Mouse (Mus musculus): ENCODE results near the gene Sult4a1.

Sult4a1 gene

GRCm38 (mm10) chr15:84094921-84095320 lies 10.6 kb downstream of the Sult4a1 start:
- DNase-seq = no peak

GRCm38 (mm10) chr15:84086775-84087174 lies 18.8 kb downstream of the Sult4a1 start:
- no peak for DNase-seq

- no peak for DNase-seq
Measured at GRCm38 (mm10) chr15:84086364-84086763, 19.2 kb downstream of the Sult4a1 start.

GRCm38 (mm10) chr15:84080069-84080468 lies 25.5 kb downstream of the Sult4a1 start:
- no peak for DNase-seq

- no peak for DNase-seq
Measured at GRCm38 (mm10) chr15:84079519-84079918, 26.0 kb downstream of the Sult4a1 start.

DNA sequence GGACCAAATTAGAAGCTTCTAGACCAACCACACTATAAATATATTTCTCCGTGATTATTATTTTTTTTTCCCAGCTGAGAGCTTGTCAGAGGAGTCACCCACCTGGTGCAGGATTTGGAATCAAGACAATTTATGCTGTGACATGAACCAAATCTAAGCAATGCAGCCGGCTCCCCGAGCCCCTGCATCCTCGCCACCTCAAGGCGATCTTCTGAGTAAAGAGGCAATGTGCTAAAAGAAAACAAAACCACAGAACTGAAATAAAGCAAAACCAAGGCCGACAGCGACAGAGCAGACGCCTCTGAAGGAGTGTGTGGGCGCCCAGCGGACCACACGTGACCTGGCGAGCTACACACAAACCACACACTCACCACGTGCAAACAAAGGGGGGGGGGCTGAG lies 26.9 kb downstream of the Sult4a1 start:
- DNase-seq = no peak

DNA sequence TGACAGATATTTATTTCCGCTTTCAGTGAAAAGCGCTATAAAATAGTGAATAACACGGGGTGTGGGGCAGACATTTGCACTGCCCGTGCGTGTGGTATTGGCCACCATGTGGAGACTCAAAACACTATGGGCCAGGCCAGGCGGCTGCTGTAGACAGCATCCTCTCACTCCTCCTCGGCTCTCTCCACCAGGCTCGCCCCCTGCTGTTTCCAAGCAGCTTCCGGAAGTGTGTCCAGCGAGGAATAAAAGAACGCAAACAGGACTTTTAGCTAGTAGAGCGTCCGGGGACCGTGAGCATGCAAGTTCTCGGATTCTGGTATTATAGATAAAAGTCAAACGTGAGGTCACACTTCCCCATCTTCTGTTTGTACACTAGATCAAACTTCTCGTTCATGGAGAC lies 28.4 kb downstream of the Sult4a1 start:
- DNase-seq = no peak

DNA sequence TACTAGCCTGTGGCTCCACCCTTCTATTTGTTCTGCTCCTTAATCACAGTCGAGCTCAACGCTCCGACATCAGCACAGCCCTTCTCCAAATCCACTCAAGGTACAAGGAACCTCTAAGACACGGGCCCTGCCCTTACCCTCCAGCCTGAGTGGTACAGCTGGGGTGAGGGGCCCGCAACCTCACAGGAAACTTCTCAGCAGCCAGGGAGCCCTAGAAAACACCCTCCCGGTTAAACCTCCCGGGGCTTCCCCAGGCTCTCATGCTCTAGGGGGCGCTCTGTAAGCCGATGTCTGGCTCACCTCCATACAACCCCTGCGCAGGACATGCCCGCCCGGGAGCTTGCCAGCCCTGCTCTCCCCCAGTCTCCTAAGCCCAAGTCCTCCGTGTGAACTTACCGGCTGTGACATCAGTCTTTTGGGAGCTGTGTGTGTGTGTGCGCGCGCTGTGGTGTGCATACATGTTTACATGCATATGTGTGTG lies 30.8 kb downstream of the Sult4a1 start:
- peak; percentile 40 for DNase-seq

DNA sequence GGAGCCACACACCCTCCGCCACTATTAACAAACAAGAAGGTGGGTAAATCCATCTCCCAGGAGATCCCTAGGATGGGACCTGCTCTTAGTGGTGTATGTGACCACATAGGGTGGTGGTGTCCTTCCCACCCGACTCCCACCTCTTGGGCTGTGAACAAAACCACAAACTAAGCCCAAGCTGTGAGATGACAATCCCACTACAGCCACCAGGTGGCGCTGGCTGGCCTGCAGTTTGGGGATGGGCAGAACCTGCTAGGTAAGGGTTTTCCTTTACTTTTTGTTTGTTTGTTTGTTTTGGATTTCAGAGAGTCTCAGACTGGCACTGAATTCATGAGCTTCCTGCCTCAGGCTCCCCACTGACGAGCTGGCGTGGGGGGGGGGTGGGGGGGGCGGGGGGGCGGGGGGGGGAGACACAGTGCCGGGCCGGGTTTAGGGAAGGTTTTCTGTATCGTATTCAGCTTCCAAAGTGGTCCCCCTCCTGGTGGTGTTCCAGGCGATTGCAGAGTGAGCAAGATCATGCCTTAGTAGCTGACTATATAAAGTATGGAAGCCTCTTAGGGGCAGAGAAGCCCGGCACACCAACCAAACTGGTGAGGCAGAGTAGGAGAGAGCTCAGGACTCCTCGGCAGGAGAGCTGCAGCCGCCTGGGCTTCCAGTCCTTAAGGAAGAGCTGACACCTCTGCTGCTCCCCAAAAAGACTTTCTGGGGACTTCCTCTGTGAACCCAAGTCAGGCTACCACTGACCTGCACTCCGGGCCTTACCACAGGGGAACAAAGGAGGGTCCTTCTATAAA lies 31.4 kb downstream of the Sult4a1 start:
- DNase-seq = peak; percentile 72

- no peak for DNase-seq
Measured at GRCm38 (mm10) chr15:84073058-84073457, 32.5 kb downstream of the Sult4a1 start.

- peak; percentile 55 for DNase-seq
Measured at GRCm38 (mm10) chr15:84072226-84072625, 33.3 kb downstream of the Sult4a1 start.

GRCm38 (mm10) chr15:84070116-84070676 lies 35.4 kb downstream of the Sult4a1 start:
- no peak for DNase-seq

DNA sequence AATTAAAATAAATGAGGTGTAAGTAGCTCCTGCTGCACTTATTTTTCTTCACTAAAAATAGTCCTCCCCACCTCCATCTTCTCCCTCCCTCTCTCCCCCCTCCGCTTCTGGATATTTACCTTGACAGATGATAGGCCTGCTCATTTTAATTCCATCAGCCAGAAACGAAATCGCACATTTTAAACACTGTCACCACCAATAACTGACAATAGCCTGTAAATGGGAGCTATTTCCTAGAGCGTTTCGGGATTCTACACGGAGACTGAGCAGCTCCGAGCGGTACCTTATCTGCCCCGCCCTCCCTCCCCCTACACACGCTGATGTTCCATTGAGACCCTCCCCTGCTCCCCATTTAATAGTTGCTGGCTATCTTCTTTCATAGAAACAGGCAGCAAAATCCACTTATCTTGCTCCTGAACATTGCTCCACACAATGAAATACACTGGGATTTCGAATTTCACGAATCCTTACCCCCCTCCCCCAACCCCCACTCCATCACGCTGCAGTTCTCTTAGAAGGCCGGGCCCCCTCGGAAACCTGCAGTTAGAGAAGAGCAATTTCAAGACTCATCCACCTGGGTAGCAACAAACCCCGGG lies 36.0 kb downstream of the Sult4a1 start:
- no peak for DNase-seq

DNA sequence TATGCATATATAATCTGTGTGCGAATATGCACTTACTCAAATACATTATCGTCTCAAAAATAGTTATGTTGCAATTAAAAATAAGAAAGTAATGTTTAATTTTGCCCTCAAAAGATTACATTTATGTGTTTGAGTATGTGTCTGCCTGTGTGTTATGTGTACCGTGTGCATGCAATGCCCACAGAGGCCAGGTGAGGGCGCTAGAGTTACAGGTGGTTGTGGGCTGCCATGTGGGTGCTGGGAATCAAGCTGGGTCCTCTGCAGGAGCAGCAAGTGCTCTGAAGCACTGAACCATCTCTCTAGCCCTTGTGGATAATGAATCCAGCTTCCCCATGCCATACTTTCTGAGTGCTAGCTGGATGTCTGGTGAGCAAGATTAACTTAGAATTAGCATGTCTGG lies 39.9 kb downstream of the Sult4a1 start:
- no peak for DNase-seq

DNA sequence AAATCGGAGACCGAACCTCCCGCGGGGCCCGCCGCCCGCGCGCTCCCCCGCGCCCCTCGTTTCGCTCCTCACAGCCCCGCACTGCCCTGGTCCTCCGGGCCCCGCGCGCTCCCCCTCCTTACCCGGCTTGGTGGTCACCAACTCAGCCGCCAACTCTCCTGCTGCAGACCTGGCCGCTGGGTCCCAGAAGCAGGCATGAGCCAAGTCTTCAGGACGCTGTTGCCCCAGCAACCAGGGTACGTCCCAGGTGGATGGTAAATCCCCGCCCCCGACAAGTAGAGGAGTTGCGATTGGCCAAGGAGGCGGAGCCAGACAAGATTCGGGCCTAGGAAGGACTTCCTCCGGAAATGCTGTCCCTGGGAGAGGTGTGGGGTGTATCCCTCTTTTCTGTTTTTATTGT lies 40.4 kb downstream of the Sult4a1 start, which contains the start of gene Efcab6:
TSS of gene Efcab6 (minus strand) at position 240 of the 400 bp plus-strand sequence.
- no peak for DNase-seq

- no peak for DNase-seq
Measured at GRCm38 (mm10) chr15:84058841-84059240, 46.7 kb downstream of the Sult4a1 start.

GRCm38 (mm10) chr15:84056083-84056482 lies 49.5 kb downstream of the Sult4a1 start:
- DNase-seq = no peak

DNA sequence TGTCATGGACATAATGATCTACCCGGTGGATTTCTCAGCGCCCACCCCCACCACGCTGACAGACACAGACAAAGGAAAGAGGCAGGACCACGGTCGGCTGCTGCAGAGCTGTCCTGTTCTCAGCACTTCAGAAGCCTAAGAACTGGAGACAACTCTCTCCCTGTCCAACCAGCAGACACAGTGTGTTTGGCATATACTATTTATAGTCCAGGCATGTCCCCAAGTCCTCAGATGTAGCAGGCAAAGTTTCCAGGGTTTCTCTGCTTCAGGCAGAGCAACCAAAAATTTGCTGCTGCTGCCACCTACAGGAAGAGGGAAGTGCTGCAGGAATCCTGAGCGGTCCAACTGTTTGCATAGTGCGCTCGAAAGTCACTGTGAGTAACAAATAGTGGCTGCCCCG lies 51.7 kb downstream of the Sult4a1 start:
- DNase-seq = peak; percentile 63

DNA sequence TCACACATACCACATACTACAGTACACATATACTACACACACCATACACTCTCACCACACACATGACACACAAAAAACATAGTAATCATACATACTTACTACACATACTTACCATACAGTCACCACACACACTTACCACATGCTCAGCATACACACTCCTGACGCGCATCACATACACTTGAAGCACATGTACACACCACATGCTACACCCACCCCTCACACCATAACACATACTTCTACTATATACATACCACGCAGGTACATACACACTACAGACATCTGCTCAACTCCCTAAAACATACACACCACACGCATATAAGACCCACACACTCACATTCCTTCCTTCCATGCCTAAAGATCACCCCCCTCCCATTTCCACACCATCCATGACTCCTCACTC lies 52.3 kb downstream of the Sult4a1 start:
- no peak for DNase-seq

DNA sequence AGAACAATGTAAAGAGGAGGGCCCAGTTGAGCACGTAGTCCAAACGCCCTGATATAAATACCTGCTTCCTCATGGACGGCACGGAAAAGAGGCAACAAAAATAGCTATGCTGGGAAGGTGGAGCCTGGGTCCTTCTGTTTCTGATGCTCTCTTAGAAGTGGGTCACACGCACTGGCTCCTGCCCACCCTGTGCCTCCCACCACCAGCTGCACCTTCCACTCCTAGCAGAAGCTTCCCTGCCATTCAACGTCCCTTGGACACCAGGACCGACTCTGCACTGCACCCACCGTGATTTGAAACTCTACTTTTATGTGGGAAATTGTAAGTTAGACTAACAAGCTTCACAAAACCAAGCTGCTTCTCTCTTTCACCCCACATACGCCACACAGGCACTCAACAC lies 53.2 kb downstream of the Sult4a1 start:
- DNase-seq = no peak

- DNase-seq = no peak
Measured at GRCm38 (mm10) chr15:84049570-84049969, 56.0 kb downstream of the Sult4a1 start.

GRCm38 (mm10) chr15:84045562-84045961 lies 60.0 kb downstream of the Sult4a1 start:
- DNase-seq = no peak

GRCm38 (mm10) chr15:84037067-84037466 lies 68.5 kb downstream of the Sult4a1 start:
- DNase-seq = no peak

Data from thymus, postnatal 4 days (tissue).